Mouse (Mus musculus) kidney, postnatal 25 days (tissue): ENCODE results near the gene Eif2a.

Source experiments
- DNase-seq, 2 experiments: peaks; one replicate each; pipeline ENCODE4 v3.0.0; 2021; ENCODE audit warnings: mixed read lengths in 2 of 2

Eif2a gene

GRCm38 (mm10) chr3:58525652-58526407 lies at the start of gene Eif2a, which contains the start of gene Serp1:
Gene Eif2a, plus strand, starts transcription at chr3:58525821.
Gene Serp1, minus strand, starts transcription at chr3:58525892.
- DNase-seq: peak; percentile 98 to 99

- DNase-seq: no peak
Observed at GRCm38 (mm10) chr3:58478755-58479455, 46.7 kb upstream of the Eif2a start.

- no peak for DNase-seq
Observed at GRCm38 (mm10) chr3:58485883-58486282, 39.7 kb upstream of the Eif2a start.

- no peak for DNase-seq
Observed at GRCm38 (mm10) chr3:58487121-58487520, 38.5 kb upstream of the Eif2a start.

GRCm38 (mm10) chr3:58487999-58488775 lies 37.4 kb upstream of the Eif2a start:
- no peak for DNase-seq

GRCm38 (mm10) chr3:58490787-58491186 lies 34.8 kb upstream of the Eif2a start:
- peak in 1 of 2 experiments; percentile 54 for DNase-seq

GRCm38 (mm10) chr3:58493621-58494020 lies 32.0 kb upstream of the Eif2a start:
- no peak for DNase-seq

- no peak for DNase-seq
Observed at GRCm38 (mm10) chr3:58501961-58502360, 23.7 kb upstream of the Eif2a start.

GRCm38 (mm10) chr3:58503720-58504333 lies 21.8 kb upstream of the Eif2a start:
- DNase-seq: no peak

GRCm38 (mm10) chr3:58504676-58505075 lies 20.9 kb upstream of the Eif2a start:
- no peak for DNase-seq

- no peak for DNase-seq
Observed at GRCm38 (mm10) chr3:58508020-58508750, 17.4 kb upstream of the Eif2a start.

GRCm38 (mm10) chr3:58511581-58511980 lies 14.0 kb upstream of the Eif2a start:
- DNase-seq: peak in 1 of 2 experiments; percentile 17

GRCm38 (mm10) chr3:58512740-58513139 lies 12.9 kb upstream of the Eif2a start:
- DNase-seq: no peak

- DNase-seq: no peak
Observed at GRCm38 (mm10) chr3:58513483-58513882, 12.1 kb upstream of the Eif2a start.

GRCm38 (mm10) chr3:58515947-58516601 lies 9.5 kb upstream of the Eif2a start:
- no peak for DNase-seq

GRCm38 (mm10) chr3:58516602-58516976 lies 9.0 kb upstream of the Eif2a start:
- DNase-seq: no peak

GRCm38 (mm10) chr3:58517258-58517657 lies 8.4 kb upstream of the Eif2a start:
- DNase-seq: no peak

- DNase-seq: no peak
Observed at GRCm38 (mm10) chr3:58517800-58518199, 7.8 kb upstream of the Eif2a start.

- no peak for DNase-seq
Observed at GRCm38 (mm10) chr3:58518962-58519361, 6.7 kb upstream of the Eif2a start.

- DNase-seq: no peak
Observed at GRCm38 (mm10) chr3:58519536-58519935, 6.1 kb upstream of the Eif2a start.

- DNase-seq: no peak
Observed at GRCm38 (mm10) chr3:58520286-58520685, 5.3 kb upstream of the Eif2a start.

GRCm38 (mm10) chr3:58521361-58521760 lies 4.3 kb upstream of the Eif2a start:
- DNase-seq: no peak
